Mouse (Mus musculus): ENCODE measurements around the gene Adamts20. TPM values are rescaled to one million over a fixed set of nuclear protein-coding genes. Genes with fewer than 3 reads are reported as not detected.
"Not testable (repeated sequence)": the region's sequence is repeated elsewhere in the genome, so short reads cannot be mapped to it uniquely, and the experiment has no call there.

The Adamts20 gene
- polyA plus RNA-seq (2014; fragmentation: Nextera tagmentation; extraction: Ambion mirVana): 8.4 and 9.7 TPM in 2 replicates

DNA sequence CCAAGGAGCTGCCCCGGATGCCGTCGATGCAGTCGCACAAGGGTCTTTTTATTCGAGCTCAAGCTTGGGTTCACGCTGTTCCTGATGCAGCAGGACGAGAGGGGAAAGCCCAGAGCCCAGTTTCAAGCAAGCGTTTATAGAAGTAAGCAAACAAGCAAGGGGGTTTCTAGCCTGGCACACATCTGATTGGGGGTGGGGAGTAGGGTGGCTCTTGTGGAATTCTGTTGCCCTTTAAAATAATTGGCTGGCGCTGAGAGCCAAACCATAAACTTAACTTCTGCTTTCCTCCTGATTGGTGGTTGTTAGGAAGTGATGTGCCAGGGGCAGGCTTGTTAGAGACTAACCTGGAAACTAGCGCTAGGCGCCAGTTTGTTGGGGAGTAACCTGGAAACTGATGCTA lies at the start of gene Adamts20:
Adamts20 (minus strand) TSS at position 101 of the 400 bp plus-strand sequence.
- Histone ChIP-seq H3K4me1 (ENCODE audit: control insufficient read depth, insufficient read depth, low read length) (no peaks in the 10 kb centered on the region; the same call in 1 of the 2 replicates), H3K27ac (replicated peaks; ENCODE audit: low read depth, low read length) (no peak within 1 kb of the TSS), H3K4me2 (ENCODE audit: low read depth, low read length) (no peak within 1 kb of the TSS), H3K27me3 (replicated peaks; ENCODE audit: control insufficient read depth, insufficient read depth, low read length) (no peaks in the 10 kb centered on the region), H3K4me3 (ENCODE audit: low read depth, low read length) (no peak within 1 kb of the TSS), H3K9me3 (ENCODE audit: control insufficient read depth, low read length) (no peaks in the 10 kb centered on the region), H3K36me3 (ENCODE audit: control insufficient read depth, insufficient read depth, low read length) (no peaks in the 10 kb centered on the region), H3K9ac (ENCODE audit: low read depth, low read length) (no peak within 1 kb of the TSS)
- 83% methylated on average over 11 of the region's 11 CpGs for WGBS
- DNase-seq (ENCODE audit: low spot score) (no peak), ATAC-seq (ENCODE audit: low read depth) (no peak)

- H3K36me3 ChIP-seq (ENCODE audit: control insufficient read depth, insufficient read depth, low read length): no peaks in the 10 kb centered on the region
- H3K4me1 ChIP-seq (ENCODE audit: control insufficient read depth, insufficient read depth, low read length): no peaks in the 10 kb centered on the region
- H3K27me3 ChIP-seq (replicated peaks; ENCODE audit: control insufficient read depth, insufficient read depth, low read length): no peaks in the 10 kb centered on the region
- ATAC-seq (ENCODE audit: low read depth) (no peak), DNase-seq (ENCODE audit: low spot score) (peak; percentile 54)
- no peak overlapping the region for H3K4me3 ChIP-seq (ENCODE audit: low read depth, low read length)
- H3K9me3 ChIP-seq (ENCODE audit: control insufficient read depth, low read length): no peaks in the 10 kb centered on the region
- H3K4me2 ChIP-seq (ENCODE audit: low read depth, low read length): no peak overlapping the region
- no peak overlapping the region for H3K9ac ChIP-seq (ENCODE audit: low read depth, low read length)
- no peak overlapping the region for H3K27ac ChIP-seq (replicated peaks; ENCODE audit: low read depth, low read length)
- WGBS: 67% methylated on average over 12 of the region's 12 CpGs
These were observed 38.4 kb upstream of the Adamts20 start for GRCm38 (mm10) chr15:94503451-94504215.

- no peak for ATAC-seq (ENCODE audit: low read depth)
- H3K9me3 ChIP-seq (ENCODE audit: control insufficient read depth, low read length): 0 out of 2 replicates have a peak, but pooled peaks cover 4% of the 10 kb centered on the region
- no peaks in the 10 kb centered on the region for H3K36me3 ChIP-seq (ENCODE audit: control insufficient read depth, insufficient read depth, low read length)
- no peak overlapping the region for H3K27ac ChIP-seq (replicated peaks; ENCODE audit: low read depth, low read length)
- no peak for DNase-seq (ENCODE audit: low spot score)
- H3K4me1 ChIP-seq (ENCODE audit: control insufficient read depth, insufficient read depth, low read length): no peaks in the 10 kb centered on the region
- H3K4me3 ChIP-seq (ENCODE audit: low read depth, low read length): no peak overlapping the region
- H3K9ac ChIP-seq (ENCODE audit: low read depth, low read length): no peak overlapping the region
- H3K4me2 ChIP-seq (ENCODE audit: low read depth, low read length): no peak overlapping the region
- WGBS: 76% methylated on average over 1 of the region's 1 CpGs
- H3K27me3 ChIP-seq (replicated peaks; ENCODE audit: control insufficient read depth, insufficient read depth, low read length): no peaks in the 10 kb centered on the region
These were observed 34.0 kb upstream of the Adamts20 start for GRCm38 (mm10) chr15:94499260-94499659.

GRCm38 (mm10) chr15:94495936-94496335 lies 30.7 kb upstream of the Adamts20 start:
- Histone ChIP-seq H3K27me3 (replicated peaks; ENCODE audit: control insufficient read depth, insufficient read depth, low read length) (no peaks in the 10 kb centered on the region), H3K27ac (replicated peaks; ENCODE audit: low read depth, low read length) (no peak overlapping the region), H3K4me2 (ENCODE audit: low read depth, low read length) (no peak overlapping the region), H3K4me3 (ENCODE audit: low read depth, low read length) (no peak overlapping the region), H3K9ac (ENCODE audit: low read depth, low read length) (no peak overlapping the region), H3K36me3 (ENCODE audit: control insufficient read depth, insufficient read depth, low read length) (no peaks in the 10 kb centered on the region), H3K9me3 (ENCODE audit: control insufficient read depth, low read length) (0 out of 2 replicates have a peak, but pooled peaks cover 7% of the 10 kb centered on the region), H3K4me1 (ENCODE audit: control insufficient read depth, insufficient read depth, low read length) (no peaks in the 10 kb centered on the region)
- WGBS: 53% methylated on average over 10 of the region's 10 CpGs
- ATAC-seq (ENCODE audit: low read depth): no peak
- no peak for DNase-seq (ENCODE audit: low spot score)

DNA sequence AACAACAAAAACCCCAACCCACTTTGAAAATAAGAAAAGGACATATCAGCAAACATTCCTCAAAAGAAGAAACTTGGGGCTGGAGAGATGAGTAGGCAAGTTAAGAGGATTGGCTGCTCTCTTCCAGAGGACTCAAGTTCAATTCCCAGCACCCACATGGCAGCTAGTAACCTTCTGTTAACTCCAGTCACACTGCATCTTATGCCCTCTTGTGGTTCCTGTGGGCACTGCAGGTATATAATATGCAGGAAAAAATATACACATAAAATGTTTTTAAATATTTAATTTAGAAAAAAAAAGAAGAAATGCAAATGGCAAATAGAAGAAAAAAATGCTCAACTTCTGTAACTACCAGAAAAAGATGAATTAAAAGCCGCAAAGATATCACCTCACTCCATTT lies 29.2 kb upstream of the Adamts20 start:
- DNase-seq (ENCODE audit: low spot score) (no peak), ATAC-seq (ENCODE audit: low read depth) (no peak)
- Histone ChIP-seq H3K27me3 (replicated peaks; ENCODE audit: control insufficient read depth, insufficient read depth, low read length) (no peaks in the 10 kb centered on the region), H3K9ac (ENCODE audit: low read depth, low read length) (no peak overlapping the region), H3K9me3 (ENCODE audit: control insufficient read depth, low read length) (0 out of 2 replicates have a peak, but pooled peaks cover 7% of the 10 kb centered on the region), H3K27ac (replicated peaks; ENCODE audit: low read depth, low read length) (no peak overlapping the region), H3K4me3 (ENCODE audit: low read depth, low read length) (no peak overlapping the region), H3K36me3 (ENCODE audit: control insufficient read depth, insufficient read depth, low read length) (no peaks in the 10 kb centered on the region), H3K4me1 (ENCODE audit: control insufficient read depth, insufficient read depth, low read length) (no peaks in the 10 kb centered on the region), H3K4me2 (ENCODE audit: low read depth, low read length) (no peak overlapping the region)
- 95% methylated on average over 1 of the region's 1 CpGs for WGBS

GRCm38 (mm10) chr15:94489433-94489832 lies 24.2 kb upstream of the Adamts20 start:
- WGBS: 81% methylated on average over 2 of the region's 2 CpGs

GRCm38 (mm10) chr15:94488028-94488427 lies 22.8 kb upstream of the Adamts20 start:
- not testable (repeated sequence) for H3K4me3 ChIP-seq (ENCODE audit: low read depth, low read length); H3K9me3 ChIP-seq (ENCODE audit: control insufficient read depth, low read length); H3K36me3 ChIP-seq (ENCODE audit: control insufficient read depth, insufficient read depth, low read length); H3K27ac ChIP-seq (replicated peaks; ENCODE audit: low read depth, low read length); DNase-seq (ENCODE audit: low spot score); H3K4me1 ChIP-seq (ENCODE audit: control insufficient read depth, insufficient read depth, low read length); H3K27me3 ChIP-seq (replicated peaks; ENCODE audit: control insufficient read depth, insufficient read depth, low read length); H3K4me2 ChIP-seq (ENCODE audit: low read depth, low read length); ATAC-seq (ENCODE audit: low read depth); H3K9ac ChIP-seq (ENCODE audit: low read depth, low read length)
- WGBS: 94% methylated on average over 2 of the region's 2 CpGs

More at GRCm38 (mm10) chr15:94489433-94489832, 24.2 kb upstream of the Adamts20 start:
- H3K36me3 ChIP-seq (ENCODE audit: control insufficient read depth, insufficient read depth, low read length): no peaks in the 10 kb centered on the region
- no peak overlapping the region for H3K4me2 ChIP-seq (ENCODE audit: low read depth, low read length)
- H3K9me3 ChIP-seq (ENCODE audit: control insufficient read depth, low read length): 0 out of 2 replicates have a peak, but pooled peaks cover 4% of the 10 kb centered on the region
- no peak overlapping the region for H3K27ac ChIP-seq (replicated peaks; ENCODE audit: low read depth, low read length)
- no peak for DNase-seq (ENCODE audit: low spot score)
- no peak overlapping the region for H3K4me3 ChIP-seq (ENCODE audit: low read depth, low read length)
- no peaks in the 10 kb centered on the region for H3K27me3 ChIP-seq (replicated peaks; ENCODE audit: control insufficient read depth, insufficient read depth, low read length)
- no peak for ATAC-seq (ENCODE audit: low read depth)
- H3K4me1 ChIP-seq (ENCODE audit: control insufficient read depth, insufficient read depth, low read length): no peaks in the 10 kb centered on the region
- H3K9ac ChIP-seq (ENCODE audit: low read depth, low read length): no peak overlapping the region

GRCm38 (mm10) chr15:94482555-94482954 lies 17.3 kb upstream of the Adamts20 start:
- Histone ChIP-seq H3K4me2 (ENCODE audit: low read depth, low read length) (no peak overlapping the region), H3K4me1 (ENCODE audit: control insufficient read depth, insufficient read depth, low read length) (peaks cover 17% of the 10 kb centered on the region), H3K4me3 (ENCODE audit: low read depth, low read length) (no peak overlapping the region), H3K36me3 (ENCODE audit: control insufficient read depth, insufficient read depth, low read length) (no peaks in the 10 kb centered on the region), H3K27me3 (replicated peaks; ENCODE audit: control insufficient read depth, insufficient read depth, low read length) (no peaks in the 10 kb centered on the region), H3K9me3 (ENCODE audit: control insufficient read depth, low read length) (no peaks in the 10 kb centered on the region), H3K27ac (replicated peaks; ENCODE audit: low read depth, low read length) (no peak overlapping the region), H3K9ac (ENCODE audit: low read depth, low read length) (no peak overlapping the region)
- WGBS: 92% methylated on average over 2 of the region's 2 CpGs
- DNase-seq (ENCODE audit: low spot score) (no peak), ATAC-seq (ENCODE audit: low read depth) (no peak)

GRCm38 (mm10) chr15:94480792-94481191 lies 15.6 kb upstream of the Adamts20 start:
- no peak overlapping the region for H3K9ac ChIP-seq (ENCODE audit: low read depth, low read length)
- H3K27me3 ChIP-seq (replicated peaks; ENCODE audit: control insufficient read depth, insufficient read depth, low read length): no peaks in the 10 kb centered on the region
- H3K4me1 ChIP-seq (ENCODE audit: control insufficient read depth, insufficient read depth, low read length): peaks cover 17% of the 10 kb centered on the region
- no peaks in the 10 kb centered on the region for H3K9me3 ChIP-seq (ENCODE audit: control insufficient read depth, low read length)
- DNase-seq (ENCODE audit: low spot score) (no peak), ATAC-seq (ENCODE audit: low read depth) (no peak)
- WGBS: 87% methylated on average over 4 of the region's 4 CpGs
- no peak overlapping the region for H3K4me2 ChIP-seq (ENCODE audit: low read depth, low read length)
- no peak overlapping the region for H3K27ac ChIP-seq (replicated peaks; ENCODE audit: low read depth, low read length)
- H3K4me3 ChIP-seq (ENCODE audit: low read depth, low read length): no peak overlapping the region
- no peaks in the 10 kb centered on the region for H3K36me3 ChIP-seq (ENCODE audit: control insufficient read depth, insufficient read depth, low read length)
